Mouse (Mus musculus) G1E (cell line): ENCODE results near the gene Smarca4. TPM values are rescaled to one million over a fixed set of nuclear protein-coding genes. Genes with fewer than 3 reads are reported as not detected.
"Not testable (repeated sequence)": the region's sequence is repeated elsewhere in the genome, so short reads cannot be mapped to it uniquely, and the experiment has no call there.

ENCODE experiments used
- ATAC-seq: 2 replicates; pipeline ENCODE4 v1.8.0; 2016; ENCODE audit warnings: mild to moderate bottlenecking; ENCODE audit not compliant: insufficient number of reproducible peaks, poor library complexity, low FRiP score, severe bottlenecking; ENCODE audit errors: extremely low read depth
- DNase-seq: peaks from one replicate; pipeline ENCODE4 v3.0.0; 2012; ENCODE audit warnings: low spot score
- H3K27me3 ChIP-seq: 2 replicates; pipeline ENCODE4 v1.6.1; 2012; ENCODE audit warnings: mild to moderate bottlenecking, low read length, inconsistent platforms; ENCODE audit not compliant: insufficient read depth
- H3K36me3 ChIP-seq: replicated peaks from 2 replicates; pipeline ENCODE3; 2012; ENCODE audit warnings: mild to moderate bottlenecking, inconsistent platforms
- H3K4me1 ChIP-seq: 2 replicates; pipeline ENCODE4 v1.6.1; 2012; ENCODE audit warnings: low read depth, low read length, inconsistent platforms, mixed read lengths; ENCODE audit not compliant: insufficient read depth
- H3K4me3 ChIP-seq: 2 replicates; pipeline ENCODE4 v1.5.1; 2012; ENCODE audit warnings: low read depth, mild to moderate bottlenecking, inconsistent platforms, low read length, moderate library complexity, mixed read lengths
- H3K9me3 ChIP-seq: replicated peaks from 2 replicates; pipeline ENCODE4 v1.6.1; 2012; ENCODE audit warnings: inconsistent platforms
- CTCF ChIP-seq: IDR thresholded peaks from 2 replicates; pipeline ENCODE4 v1.5.1; 2012; ENCODE audit warnings: low read depth, low read length, inconsistent platforms, mixed read lengths
- GATA1 ChIP-seq: IDR thresholded peaks from 2 replicates; pipeline ENCODE4 v1.6.1; 2012; ENCODE audit warnings: borderline replicate concordance, low read length, inconsistent platforms, mixed read lengths
- GATA2 ChIP-seq: IDR thresholded peaks from 2 replicates; pipeline ENCODE4 v1.6.1; 2012; ENCODE audit warnings: low read depth, low read length, inconsistent platforms, borderline replicate concordance
- POLR2AphosphoS5 ChIP-seq: IDR thresholded peaks from 2 replicates; pipeline ENCODE4 v1.6.1; 2012; ENCODE audit warnings: low read depth, low read length, inconsistent platforms; ENCODE audit not compliant: insufficient replicate concordance
- TAL1 ChIP-seq: conservative IDR thresholded peaks from 2 replicates; pipeline ENCODE4 v1.6.1; 2012; ENCODE audit warnings: low read depth, low read length, inconsistent platforms, mixed read lengths
- polyA plus RNA-seq: library from polyadenylated mRNA; stranded (reverse); fragments of >175 nt; gene quantifications from 2 replicates; pipeline ENCODE4 v1.2.3, GENCODE M21; 2012
- total RNA-seq, 2 experiments: library from RNA; stranded (forward) in 1 of 2; stranded (reverse) in 1 of 2; fragments of 200-1000 nt in 1 of 2; fragments of >200 nt in 1 of 2; fragmentation: Nextera tagmentation in 1 of 2; gene quantifications; 2 replicates each; pipeline ENCODE4 v1.2.3; 2014 to 2017

Smarca4 gene
- total and polyA plus RNA-seq, 3 experiments: 46.1 to 220 (median 85.6) TPM

DNA sequence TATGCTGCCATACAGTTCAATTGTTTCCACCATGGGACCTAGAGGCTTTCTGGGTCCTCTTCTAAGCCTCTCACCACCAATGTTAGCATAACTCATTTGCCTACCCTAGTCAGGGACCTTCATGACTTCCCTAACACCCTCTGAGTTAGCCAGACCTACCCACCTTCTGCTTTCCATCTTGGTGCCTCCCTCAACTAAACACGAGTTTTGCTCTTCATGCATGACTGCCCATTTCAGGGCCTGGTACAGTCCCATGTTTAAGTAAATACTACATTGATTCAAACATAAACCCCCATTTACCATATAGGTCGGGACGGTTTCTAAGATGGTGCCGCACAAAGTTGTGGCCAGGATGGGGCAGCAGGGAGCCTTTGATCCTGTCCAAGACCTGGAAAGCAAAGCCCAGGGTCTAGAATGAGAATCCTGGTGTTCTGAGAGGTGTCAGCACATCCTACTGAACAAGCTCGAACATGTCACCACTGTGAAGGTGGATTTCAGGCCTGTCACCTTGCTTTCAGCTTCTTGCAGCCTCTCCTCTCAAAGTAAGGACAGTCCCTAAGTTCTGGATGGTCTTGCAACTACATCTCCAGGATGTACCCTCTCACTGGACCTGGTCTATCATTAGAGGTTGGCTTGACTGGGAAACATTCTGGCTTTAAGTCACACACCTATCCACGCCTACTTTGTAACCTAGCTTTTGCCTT, 24.7 kb upstream of the Smarca4 start:
- no peak for DNase-seq
- Histone ChIP-seq H3K4me3 (peak overlapping the region; percentile 2; the same call in 1 of the 2 replicates), H3K27me3 (no peaks in the 10 kb centered on the region), H3K36me3 (peaks cover 86% of the 10 kb centered on the region), H3K9me3 (no peaks in the 10 kb centered on the region), H3K4me1 (peaks cover 59% of the 10 kb centered on the region)
- ATAC-seq: no peak
- no peak for TF ChIP-seq TAL1
- TF ChIP-seq GATA2: no peak
- TF ChIP-seq CTCF: no peak
- TF ChIP-seq GATA1: no peak

DNA sequence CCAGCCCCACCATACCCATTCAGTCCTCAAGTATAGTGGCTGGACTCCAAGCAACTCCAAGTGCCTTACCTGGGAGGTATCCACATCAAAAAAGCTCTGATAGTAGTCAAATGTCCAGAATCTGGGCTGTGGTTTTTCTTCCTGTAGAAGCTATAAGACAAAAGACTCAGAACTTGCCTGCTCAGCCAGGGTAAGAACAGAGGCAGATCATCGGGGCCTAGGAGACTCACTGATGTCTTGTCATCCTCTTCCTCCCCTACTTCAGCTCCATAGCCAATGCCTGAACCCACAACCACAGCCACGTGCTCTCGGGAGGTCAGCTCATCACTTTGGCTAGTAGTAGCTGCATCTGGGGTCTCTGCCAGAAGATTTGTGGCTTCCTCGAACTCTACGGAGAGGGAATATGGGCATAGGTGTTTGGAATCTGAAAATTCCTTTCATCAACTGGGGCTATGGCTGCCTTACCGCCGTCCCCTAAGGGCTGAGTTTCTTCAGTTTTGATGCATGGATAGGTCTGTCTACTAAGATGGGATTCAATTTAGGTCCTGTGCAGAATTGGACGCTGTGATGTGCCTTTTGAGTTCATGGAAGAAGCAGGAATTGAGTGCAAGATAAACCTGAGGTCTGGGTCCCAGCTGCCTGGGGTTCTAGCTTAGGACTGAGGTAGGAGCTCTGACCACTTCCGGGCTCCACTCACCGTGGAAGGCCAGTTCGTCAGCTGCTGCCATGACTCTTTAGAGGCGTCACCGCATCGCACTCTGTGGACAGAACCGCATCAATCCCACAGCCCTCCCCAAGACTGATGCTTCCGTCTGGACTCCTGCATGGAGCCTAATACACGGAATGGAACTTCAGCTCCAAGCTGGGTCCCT, 23.9 kb upstream of the Smarca4 start:
- DNase-seq (peak; percentile 44), ATAC-seq (peak; percentile 15; the same call in 1 of the 2 replicates)
- peak overlapping the region; percentile 90 for H3K4me3 ChIP-seq
- H3K36me3 ChIP-seq: peaks cover 86% of the 10 kb centered on the region
- H3K27me3 ChIP-seq: no peaks in the 10 kb centered on the region
- H3K9me3 ChIP-seq: no peaks in the 10 kb centered on the region
- H3K4me1 ChIP-seq: peaks cover 59% of the 10 kb centered on the region
- no peak for TF ChIP-seq TAL1
- TF ChIP-seq GATA2: no peak
- TF ChIP-seq POLR2AphosphoS5: no peak
- no peak for TF ChIP-seq CTCF

DNA sequence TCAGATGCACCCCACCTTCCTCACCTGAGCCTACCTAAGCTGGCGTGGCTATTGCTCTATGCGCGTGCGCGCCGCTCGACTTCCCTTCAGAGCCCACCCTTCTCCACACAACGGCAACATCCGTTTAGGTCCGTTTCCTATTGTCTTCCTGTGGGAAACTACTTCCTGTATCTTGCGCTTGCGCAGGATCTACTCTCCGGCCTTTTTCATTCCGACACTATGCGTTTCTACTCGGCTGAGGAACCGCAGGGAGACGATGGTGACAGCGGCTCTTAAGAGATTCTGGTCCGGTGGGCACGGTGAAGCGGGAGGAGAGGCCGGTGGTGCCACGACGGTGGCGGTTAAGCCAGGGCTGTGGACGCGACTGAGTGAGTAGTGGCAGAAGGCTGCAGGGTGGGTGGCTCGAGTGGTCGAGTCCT, 23.3 kb upstream of the Smarca4 start, which contains the start of the genes Timm29 and Yipf2:
Timm29 (plus strand) TSS at position 20 of the 419 bp plus-strand sequence.
Yipf2 (minus strand) TSS at position 126 of the 419 bp plus-strand sequence.
- H3K4me1 ChIP-seq: peaks cover 57% of the 10 kb centered on the region
- no peaks in the 10 kb centered on the region for H3K27me3 ChIP-seq
- ATAC-seq (peak; percentile 88), DNase-seq (peak; percentile 71)
- no peak for TF ChIP-seq CTCF
- TF ChIP-seq GATA1: no peak
- no peak for TF ChIP-seq POLR2AphosphoS5
- no peak for TF ChIP-seq GATA2
- peaks cover 85% of the 10 kb centered on the region for H3K36me3 ChIP-seq
- H3K9me3 ChIP-seq: no peaks in the 10 kb centered on the region
- H3K4me3 ChIP-seq: peak within 1 kb of the TSS; percentile 90

DNA sequence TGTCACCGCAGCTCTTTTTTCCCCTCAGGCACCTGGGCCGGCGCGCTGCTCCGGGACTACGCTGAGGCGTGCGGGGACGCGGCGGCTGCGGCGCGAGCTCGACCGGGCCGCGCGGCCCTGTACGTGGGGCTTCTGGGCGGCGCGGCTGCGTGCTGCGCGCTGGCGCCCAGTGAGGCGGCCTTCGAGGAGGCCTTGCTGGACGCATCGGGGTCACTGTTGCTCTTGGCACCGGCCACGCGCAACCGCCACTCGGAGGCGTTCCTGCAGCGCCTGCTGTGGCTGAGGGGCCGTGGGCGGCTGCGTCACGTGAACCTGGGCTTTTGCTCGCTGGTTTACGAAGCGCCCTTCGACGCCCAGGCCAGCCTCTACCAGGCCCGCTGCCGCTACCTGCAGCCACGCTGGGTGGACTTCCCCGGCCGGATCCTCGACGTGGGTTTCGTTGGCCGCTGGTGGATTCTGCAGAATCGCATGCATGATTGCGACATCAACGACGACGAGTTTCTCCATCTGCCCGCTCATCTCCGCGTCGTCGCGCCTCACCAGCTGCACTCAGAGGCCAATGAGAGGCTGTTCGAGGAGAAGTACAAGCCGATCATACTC, 22.7 kb upstream of the Smarca4 start:
- DNase-seq (peak; percentile 27), ATAC-seq (no peak)
- Histone ChIP-seq H3K4me1 (peaks cover 54% of the 10 kb centered on the region), H3K4me3 (peak overlapping the region; percentile 90), H3K27me3 (no peaks in the 10 kb centered on the region), H3K9me3 (no peaks in the 10 kb centered on the region), H3K36me3 (peaks cover 84% of the 10 kb centered on the region)
- no peak for TF ChIP-seq TAL1
- no peak for TF ChIP-seq GATA2
- no peak for TF ChIP-seq CTCF
- TF ChIP-seq POLR2AphosphoS5: no peak
- no peak for TF ChIP-seq GATA1

DNA sequence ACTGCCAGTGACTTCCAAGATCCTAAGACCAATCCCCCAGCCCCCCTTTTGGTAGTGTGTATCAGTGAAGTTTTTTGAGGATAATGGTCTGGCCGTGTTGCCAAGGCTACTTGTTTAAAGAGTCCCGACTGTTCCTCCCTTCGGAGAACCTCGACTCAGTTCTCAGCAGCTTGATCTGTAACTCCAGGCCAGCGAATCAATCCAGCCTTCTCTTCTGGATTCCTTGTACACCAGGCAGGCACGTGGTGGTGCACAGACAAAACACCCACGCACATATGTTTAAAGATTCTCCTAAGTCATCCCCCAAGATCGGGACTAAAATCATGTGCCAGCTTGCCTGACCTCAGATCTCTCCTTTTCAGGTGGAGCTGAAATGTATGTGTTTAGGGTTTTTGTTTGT, 21.6 kb upstream of the Smarca4 start:
- peaks cover 78% of the 10 kb centered on the region for H3K36me3 ChIP-seq
- not testable (repeated sequence) for H3K27me3 ChIP-seq, H3K9me3 ChIP-seq, ATAC-seq, DNase-seq
- H3K4me1 ChIP-seq: peaks cover 53% of the 10 kb centered on the region
- H3K4me3 ChIP-seq: peak overlapping the region; percentile 90; the same call in 1 of the 2 replicates

DNA sequence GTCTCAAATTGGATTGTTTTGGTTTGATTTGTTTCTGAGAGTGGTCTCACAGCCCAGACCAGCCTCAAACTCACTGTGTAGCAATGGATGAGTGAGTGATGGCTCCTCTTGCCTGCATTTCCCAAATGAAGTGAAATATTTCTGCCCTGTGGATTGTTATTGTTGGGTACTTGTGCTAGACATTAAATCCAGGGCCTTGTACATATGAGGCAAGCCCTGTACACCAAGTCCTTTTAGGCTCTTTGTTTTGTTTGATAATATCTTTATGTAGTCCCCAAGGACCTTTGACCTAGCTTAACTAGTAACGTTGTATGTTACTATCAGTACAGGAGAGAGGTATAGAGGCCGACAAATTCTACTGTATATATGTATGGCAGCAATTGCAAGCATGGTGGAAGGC, 21.1 kb upstream of the Smarca4 start:
- ATAC-seq: no peak
- no peak overlapping the region; the same call in 1 of the 2 replicates for H3K4me3 ChIP-seq
- no peak for DNase-seq

More for the DNA sequence above, 21.1 kb upstream of the Smarca4 start:
- Histone ChIP-seq H3K36me3 (peaks cover 78% of the 10 kb centered on the region), H3K4me1 (peaks cover 49% of the 10 kb centered on the region), H3K27me3 (no peaks in the 10 kb centered on the region), H3K9me3 (no peaks in the 10 kb centered on the region)
- TF ChIP-seq GATA1: no peak
- TF ChIP-seq POLR2AphosphoS5: no peak
- TF ChIP-seq TAL1: no peak
- TF ChIP-seq GATA2: no peak
